Mouse (Mus musculus) gonadal fat pad, adult 2 months (tissue): ENCODE results near the gene Zswim4. TPM values are rescaled to one million over a fixed set of nuclear protein-coding genes. Genes with fewer than 3 reads are reported as not detected.
"Not testable (repeated sequence)": the region's sequence is repeated elsewhere in the genome, so short reads cannot be mapped to it uniquely, and the experiment has no call there.

Experiments used
- DNase-seq: peaks from one replicate; pipeline ENCODE4 v3.0.0-alpha.2; 2012; ENCODE audit warnings: low read depth
- polyA plus RNA-seq: library from polyadenylated mRNA; depleted of rRNA; stranded (reverse); fragments of >200 nt; gene quantifications from 2 replicates; pipeline ENCODE4 v1.2.3, GENCODE M21; 2012; rRNA removed

Gene Zswim4
- polyA plus RNA-seq = 9.3 and 10.0 TPM in 2 replicates

DNA sequence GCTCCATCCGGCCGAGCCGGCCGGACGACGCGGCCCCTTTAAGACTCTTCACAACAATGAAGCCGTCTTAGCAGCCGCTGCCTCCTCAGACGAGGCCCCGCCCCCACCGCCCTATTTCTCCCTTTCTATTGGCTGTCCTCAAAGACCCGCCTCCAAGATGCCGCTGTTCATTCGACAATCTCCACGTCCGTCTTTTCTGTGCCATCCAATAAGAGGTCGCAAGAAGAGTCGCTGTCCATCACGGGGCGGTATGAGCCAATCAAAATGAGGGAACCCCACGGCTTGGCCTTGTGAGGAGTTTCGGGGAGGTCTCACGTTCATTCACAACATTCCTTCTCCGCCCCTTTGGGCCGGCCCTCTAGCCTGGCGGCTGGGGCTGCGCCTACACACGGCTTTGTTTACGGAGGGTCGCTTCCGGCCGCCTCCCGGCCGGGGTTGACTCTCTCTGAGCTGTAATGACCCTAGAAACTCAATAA lies at the start of gene Zswim4:
Zswim4 (minus strand) TSS at position 58 of the 476 bp plus-strand sequence.
- DNase-seq = peak; percentile 98

DNA sequence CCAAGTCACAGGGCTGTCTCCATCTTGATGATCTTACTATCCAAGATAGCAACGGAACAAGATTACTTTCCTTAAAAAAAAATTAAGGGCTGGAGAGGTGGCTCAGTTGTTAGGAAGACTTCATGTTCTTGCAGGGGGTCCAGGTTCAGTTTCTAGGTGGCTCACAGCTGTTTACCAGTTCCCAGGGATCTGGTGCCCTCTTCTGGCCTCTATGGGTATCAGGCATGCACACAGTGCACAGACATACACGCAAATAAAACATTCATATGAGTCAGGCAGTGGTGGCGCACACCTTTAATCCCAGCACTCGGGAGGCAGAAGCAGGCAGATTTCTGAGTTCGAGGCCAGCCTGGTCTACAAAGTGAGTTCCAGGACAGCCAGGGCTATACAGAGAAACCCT lies 48.8 kb upstream of the Zswim4 start:
- DNase-seq = not testable (repeated sequence)

DNA sequence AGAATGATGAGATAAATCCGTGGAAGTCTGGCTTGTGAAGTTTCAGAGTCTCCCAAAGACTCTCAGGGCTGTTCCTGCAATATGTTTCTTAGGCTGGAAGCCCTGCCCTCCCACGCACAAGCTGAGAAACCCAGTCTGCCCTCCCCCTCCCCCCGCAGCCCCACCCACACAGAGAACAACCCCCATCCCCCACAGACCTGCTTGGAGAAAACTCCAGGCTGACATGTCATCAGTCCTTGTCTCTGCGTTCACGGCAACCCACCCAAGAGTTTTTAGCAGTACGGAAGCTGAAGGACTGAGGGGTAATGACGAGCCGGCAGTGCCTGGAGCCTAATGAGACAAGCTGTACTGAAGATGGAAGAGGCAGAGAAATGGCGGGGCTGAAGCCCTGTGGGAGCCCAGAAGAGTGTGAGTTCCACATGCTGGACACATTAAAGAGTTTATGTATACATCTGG lies 47.8 kb upstream of the Zswim4 start:
- no peak for DNase-seq

GRCm38 (mm10) chr8:84280777-84281176 lies 43.9 kb upstream of the Zswim4 start:
- DNase-seq = no peak

DNA sequence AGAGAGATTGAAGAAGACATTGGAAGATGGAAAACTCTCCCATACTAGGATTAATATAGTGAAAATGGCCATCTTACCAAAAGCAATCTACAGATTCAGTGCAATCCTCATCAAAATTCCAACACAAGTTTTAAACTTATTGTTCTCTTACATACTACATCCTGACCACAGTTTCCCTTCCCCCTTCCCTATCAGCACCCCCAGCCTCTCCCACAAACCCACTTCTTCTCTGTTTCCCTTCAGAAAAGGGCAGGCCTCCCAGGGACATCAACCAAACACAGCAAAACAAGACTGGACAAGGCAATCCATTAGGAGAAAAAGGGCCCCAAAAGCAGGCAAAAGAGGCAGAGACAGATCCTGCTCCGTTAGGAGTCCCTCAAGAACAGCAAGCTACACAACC lies 39.6 kb upstream of the Zswim4 start:
- DNase-seq = no peak

- DNase-seq = no peak
Observed at GRCm38 (mm10) chr8:84273968-84274367, 37.1 kb upstream of the Zswim4 start.

- DNase-seq = no peak
Observed at GRCm38 (mm10) chr8:84272302-84272701, 35.4 kb upstream of the Zswim4 start.

GRCm38 (mm10) chr8:84269950-84270773 lies 33.3 kb upstream of the Zswim4 start, which contains the start of gene Ccdc130:
Gene Ccdc130, minus strand, starts transcription at chr8:84270380.
- peak; percentile 96 for DNase-seq

DNA sequence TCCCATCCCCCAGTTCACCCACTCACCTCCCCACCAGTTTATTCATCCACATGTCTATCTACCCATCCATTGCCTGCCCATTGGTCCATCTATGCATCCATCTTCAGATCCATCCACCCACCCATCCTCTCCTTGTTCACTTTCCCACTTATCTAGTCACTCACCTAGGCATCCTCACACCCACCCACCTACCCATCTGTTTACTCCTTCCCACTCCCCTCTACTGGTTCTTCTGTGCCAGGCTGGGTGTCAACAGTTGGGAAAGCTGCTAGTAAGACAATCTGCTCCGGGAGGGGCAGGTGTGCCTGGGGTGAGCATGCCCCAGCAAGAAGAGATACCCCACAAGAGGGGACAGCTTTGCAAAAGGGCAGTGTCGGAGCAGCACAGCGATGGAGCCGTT lies 24.2 kb upstream of the Zswim4 start:
- DNase-seq = no peak

- no peak for DNase-seq
Observed at GRCm38 (mm10) chr8:84256822-84257610, 20.2 kb upstream of the Zswim4 start, which contains the start of gene Mri1. Gene Mri1, minus strand, starts transcription at chr8:84257326.

DNA sequence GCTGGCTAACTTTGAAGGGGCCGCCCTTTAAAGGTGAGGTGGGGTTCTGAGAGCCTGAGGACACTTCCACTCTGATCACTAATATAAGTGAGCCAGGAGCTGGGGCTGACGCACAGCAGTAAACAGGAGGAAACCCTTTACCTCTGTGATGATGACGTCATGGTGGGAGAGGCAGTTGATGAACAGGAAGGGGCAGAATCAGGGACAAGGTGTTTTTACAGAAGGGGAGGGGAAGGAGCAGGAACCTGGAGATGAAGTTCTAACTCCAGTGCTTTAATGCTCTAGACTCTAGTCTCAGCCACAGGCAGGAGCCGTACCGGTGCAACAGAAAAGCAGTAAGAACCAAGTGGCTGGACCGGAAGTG lies 19.6 kb upstream of the Zswim4 start:
- no peak for DNase-seq

DNA sequence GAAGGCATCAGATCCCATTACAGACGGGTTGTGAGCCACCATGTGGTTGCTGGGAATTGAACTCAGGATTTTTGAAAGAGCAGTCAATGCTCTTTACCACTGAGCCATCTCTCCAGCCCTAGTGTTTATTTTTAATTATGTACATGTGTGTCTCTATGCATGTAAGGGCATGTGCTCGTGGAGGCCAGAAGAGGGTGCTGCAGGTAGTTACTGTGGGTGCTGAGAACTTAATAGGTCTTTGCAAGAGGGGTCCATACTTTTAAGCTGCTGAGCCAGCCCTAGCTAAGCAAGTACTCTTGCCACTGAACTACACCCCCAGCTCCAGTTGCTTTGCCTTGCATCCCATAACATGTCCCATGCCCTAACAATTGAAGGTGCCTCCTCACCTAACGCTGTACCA lies 19.0 kb upstream of the Zswim4 start:
- no peak for DNase-seq

DNA sequence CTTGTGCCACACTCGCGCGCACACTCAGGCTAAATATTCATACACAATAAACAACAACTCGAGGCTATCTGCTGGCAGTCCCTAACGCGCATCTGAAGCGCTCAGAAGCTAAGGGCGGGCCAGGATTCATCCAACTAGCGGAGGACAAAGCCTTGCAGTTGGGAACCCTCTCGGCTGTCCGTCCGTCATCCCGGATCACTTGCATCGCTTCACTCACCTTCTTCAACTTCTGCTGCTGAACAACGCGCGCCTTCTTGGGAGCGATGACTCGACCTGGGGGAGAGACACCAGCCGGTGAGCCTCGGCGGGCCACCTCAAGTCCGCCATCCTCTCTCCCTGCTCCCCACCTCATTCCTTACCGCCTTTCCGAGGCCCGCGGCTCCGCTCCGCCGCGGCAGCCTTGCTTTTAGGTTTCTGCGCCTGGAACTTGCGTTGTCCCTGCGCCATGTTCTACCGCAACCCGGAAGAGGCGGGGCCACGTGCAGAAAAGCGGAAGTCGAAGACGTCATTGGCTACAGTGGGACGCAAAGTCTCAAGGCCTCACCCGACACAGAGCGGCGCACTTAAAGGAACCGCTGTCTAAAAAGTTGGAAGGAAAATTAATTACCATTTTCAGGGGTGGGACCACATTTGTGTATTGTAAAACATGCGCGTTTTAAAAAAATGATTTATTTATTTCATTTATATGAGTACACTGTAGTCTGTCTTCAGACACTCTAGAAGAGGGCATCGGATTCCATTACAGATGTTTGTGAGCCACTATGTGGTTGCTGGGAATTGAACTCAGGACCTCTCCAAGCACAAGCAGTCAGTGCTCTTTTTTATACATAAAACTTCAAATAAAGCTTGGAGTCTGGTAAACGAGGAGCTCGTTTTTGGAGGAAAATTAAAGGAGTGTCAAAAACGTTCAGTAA lies 12.7 kb upstream of the Zswim4 start, which contains the start of gene D8Ertd738e:
D8Ertd738e (minus strand) TSS at position 463 of the 914 bp plus-strand sequence.
- no peak for DNase-seq

- DNase-seq = no peak
Observed at GRCm38 (mm10) chr8:84241821-84242220, 5.0 kb upstream of the Zswim4 start.

DNA sequence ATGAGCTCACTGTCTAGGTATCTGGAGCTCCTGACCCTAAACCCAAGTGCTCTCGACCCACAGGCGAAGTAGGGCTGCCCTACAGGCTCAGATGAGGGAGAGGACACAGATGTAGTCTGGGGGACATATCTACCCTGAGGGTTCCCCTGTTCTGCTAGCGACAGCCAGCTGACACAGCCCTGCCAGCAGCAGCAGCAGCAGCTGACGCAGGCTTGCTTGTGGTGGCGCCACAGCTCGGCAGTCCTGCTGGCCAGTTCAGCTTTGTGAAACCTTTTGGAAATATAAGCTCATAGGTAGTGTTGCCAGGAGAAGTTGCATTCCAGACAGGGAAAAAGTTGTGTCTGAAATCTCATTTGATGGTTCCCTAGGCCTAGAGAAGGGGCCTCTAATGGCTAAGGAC lies 4.3 kb upstream of the Zswim4 start:
- no peak for DNase-seq

DNA sequence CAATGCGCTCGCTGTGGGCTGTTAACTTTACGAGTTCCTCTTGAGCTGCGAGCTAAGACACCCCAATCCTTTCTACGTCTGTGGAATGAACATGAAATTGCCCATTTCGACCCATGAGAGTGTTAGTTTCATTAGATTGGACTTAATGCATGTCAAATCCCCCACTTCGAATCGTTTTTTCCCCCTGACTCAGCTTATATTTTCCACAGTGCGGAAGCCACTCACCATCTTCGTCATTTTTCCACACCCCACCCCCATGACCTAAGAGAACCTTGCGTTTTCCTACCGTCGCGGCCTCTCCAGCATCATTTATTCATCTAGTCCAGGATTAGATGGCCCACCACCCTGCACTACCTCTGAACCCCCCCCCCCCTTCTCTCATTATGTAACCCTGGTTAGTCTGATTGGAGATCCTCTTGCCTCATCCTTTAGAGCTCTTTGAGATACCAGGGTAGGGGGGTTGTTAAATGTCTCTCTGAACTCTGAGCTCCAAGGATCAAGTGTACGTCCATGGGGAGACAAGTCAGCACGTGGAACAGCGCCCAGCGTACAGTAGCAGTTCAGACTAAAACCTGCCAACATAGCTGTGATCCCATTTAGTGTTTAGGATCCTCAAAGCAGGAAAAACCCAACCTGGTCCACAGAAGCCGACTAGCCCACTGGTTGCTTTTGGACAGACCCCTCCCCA lies 831 bp upstream of the Zswim4 start:
- DNase-seq = no peak

GRCm38 (mm10) chr8:84236410-84236997 lies 351 bp downstream of the Zswim4 start:
- no peak for DNase-seq

- no peak for DNase-seq
Observed at GRCm38 (mm10) chr8:84235746-84236409, 977 bp downstream of the Zswim4 start.

- DNase-seq = no peak
Observed at GRCm38 (mm10) chr8:84233055-84233454, 3.8 kb downstream of the Zswim4 start.

DNA sequence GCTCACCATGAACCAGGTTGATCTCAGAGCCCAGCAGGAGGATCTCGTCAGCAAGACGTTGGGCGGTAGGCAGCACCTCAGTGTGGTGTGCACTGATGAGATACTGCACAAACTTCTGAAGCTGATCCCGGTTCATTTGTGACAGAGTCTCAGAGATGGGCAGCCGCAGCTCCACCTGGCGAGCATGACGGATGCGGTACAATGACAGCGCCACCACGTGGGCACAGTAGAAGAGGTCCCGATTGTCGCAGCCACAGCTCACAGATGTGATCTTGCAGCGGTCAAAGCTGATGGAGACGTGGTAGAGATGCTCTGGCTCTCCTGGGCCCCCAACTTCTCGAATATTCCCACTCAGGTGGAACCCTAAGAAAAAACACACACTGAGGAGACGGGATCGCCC lies 6.1 kb downstream of the Zswim4 start:
- DNase-seq = no peak
